Mouse (Mus musculus) frontal cortex, adult (tissue): ENCODE results near the gene Cmtr1.
"Not testable (repeated sequence)": the region's sequence is repeated elsewhere in the genome, so short reads cannot be mapped to it uniquely, and the experiment has no call there.

Source experiments
- ATAC-seq: cut with Nextera tagmentation; 2 replicates; pipeline ENCODE4 v1.9.2; 2017; ENCODE audit warnings: mild to moderate bottlenecking, moderate library complexity, mixed read lengths; ENCODE audit not compliant: low TSS enrichment

Gene Cmtr1

DNA sequence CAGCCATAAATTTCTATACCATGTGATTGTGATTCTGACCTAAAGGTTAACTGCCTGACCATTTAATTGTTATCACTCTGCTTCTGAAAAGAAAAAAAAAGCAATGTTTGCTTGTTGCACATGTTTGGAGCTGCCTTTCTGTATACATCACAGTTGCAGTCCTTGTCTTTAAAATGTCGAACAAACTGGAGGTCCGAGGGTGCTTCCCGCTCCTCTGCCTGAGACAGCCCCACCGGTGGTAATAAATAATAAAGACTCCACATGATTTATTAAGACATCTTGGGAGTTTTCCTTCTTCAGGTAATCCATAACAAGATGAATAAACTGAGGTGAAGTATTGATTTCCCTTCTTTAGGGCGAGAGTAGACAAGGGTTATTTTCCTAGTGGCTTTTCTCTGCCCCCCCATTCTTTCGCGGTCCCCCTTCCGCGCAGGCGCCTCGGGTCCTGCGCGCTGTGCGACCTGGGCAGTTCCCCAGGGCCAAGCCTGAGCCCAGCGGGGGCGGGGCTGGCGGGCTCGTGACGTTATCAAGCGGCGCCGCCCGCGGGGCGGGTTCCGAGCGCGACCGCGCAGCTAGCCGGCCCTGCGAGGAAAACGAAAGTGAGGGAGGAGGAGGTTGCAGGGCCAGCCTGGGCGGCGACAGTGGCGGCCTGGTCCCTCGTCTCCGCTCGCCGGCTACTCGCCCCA is at the start of gene Cmtr1:
Cmtr1 (plus strand) TSS at position 520 of the 686 bp plus-strand sequence.
- ATAC-seq: peak; percentile 93

DNA sequence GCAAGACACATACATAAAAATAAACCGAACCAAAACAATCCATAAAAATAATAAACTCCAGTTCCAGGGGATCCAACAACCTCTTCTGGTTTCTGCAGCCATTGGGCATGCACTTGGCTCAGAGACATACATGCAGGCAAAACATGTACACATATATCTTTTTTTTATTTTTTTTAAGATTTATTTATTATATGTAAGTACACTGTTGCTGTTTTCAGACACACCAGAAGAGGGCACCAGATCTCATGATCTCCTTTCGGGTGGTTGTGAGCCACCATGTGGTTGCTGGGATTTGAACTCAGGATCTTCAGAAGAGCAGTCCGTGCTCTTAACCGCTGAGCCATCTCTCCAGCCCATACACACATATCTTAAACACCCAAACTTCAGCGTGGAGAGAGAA is 46.9 kb upstream of the Cmtr1 start:
- not testable (repeated sequence) for ATAC-seq

DNA sequence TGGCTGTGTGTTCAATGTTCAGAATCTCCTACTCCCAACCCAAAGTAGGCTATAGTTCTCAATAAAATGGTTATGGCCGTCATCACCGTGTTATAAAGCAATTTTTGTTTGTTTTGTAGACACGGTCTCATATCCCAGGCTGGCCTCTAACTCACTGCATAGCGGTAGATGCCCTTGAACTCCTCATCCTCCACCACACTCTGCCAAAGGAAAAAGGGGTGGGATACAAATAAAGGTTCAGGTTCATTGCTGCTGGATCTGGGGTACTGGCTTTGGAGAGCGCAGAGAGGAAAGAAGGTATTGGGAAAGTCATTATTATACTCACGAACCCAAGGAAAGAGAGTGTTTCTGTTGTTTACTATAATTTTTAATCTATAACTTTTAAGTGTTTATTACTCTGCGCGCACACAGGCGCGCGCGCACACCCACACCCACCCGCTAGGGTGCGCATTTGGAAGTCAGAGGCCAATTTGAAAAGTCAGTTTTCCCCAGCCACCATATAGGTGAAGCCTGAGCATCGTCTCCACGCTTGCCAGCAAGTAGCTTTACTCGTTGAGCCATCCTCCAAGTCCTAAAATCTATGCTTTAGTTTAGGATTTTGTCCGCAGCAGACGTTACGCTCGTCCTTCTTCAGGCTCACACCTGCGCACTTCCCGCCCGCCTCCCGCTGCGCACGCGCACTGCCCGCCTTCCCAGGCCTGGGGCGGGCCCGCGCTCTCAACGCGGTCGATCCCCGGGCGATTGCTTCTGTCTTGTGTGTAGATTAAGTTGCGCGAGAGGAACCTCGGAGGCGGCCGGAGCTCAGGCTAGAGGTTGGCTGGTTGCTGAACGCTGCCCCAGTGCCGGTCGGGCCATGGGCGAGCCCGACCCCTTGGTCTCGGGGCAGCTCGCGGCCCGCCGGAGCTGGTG is 46.0 kb upstream of the Cmtr1 start, which contains the start of the genes Rnf8 and Gm28043:
Rnf8 (plus strand) TSS at position 676 of the 909 bp plus-strand sequence.
Gm28043 (plus strand) TSS at position 762 of the 909 bp plus-strand sequence.
- ATAC-seq: peak; percentile 91

DNA sequence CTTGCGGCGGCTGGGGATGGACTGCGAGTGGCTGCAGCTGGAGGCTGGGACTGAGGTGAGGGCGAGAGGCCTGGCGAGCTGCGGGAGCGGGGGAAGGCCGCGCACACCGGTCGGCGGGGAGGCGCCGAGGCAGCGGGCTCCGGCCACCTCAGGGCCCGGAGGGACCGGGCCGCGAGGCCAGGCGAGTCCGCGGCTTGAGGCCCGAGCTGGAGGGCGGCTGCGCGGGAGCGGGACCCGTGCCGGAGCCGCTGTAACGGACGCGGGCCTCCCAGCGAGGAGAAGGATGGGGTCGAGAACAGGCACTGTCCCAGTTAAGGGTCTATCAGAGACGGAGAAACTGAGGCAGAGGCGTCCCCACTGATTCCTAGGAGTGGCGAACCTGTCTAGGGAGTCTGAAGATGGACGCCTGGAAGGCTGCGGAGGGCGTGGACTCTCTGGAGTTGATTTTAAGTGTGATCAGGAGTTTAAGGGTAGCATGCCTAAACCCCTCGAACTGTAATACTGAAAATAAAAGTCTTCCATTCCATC is 45.3 kb upstream of the Cmtr1 start:
- ATAC-seq: peak; percentile 42

DNA sequence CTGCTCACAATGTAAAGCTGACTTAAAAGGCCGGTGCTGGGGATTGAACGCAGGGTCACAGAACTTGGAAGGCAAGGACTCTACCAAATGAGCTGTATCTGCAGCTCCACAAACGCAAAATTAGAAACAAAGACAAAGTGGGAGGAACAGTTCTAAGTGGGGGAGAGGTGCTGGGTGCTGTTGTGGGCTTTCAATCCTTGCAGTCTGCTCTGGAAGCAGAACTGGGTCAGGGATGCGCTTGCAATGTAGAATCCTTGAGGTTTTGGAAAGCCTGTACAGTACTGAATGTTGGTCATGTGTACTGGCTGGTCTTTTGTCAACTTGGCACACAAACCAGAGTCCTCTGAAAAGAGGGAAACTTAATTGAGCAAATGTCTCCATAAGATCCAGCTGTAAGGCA is 44.8 kb upstream of the Cmtr1 start:
- ATAC-seq: peak; percentile 62

DNA sequence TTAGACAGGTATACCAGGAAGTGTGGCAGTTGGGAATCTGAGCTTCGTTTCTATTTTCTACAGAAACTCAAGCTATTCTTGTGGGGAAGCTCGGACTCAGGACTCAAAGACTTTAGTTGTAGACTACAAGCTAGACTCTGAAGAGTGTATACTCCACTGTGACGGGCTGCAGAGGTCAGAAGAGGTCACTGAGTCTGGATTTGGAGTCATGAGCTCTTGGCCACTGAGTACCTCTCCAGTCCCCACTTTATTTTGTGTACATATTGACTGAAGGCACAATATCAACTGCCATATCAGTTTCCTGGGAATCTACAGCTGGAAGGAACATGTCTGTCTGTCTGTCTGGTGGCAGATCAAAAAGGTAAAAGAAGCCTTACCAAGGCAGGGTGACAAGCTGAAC is 41.2 kb upstream of the Cmtr1 start:
- no peak for ATAC-seq

DNA sequence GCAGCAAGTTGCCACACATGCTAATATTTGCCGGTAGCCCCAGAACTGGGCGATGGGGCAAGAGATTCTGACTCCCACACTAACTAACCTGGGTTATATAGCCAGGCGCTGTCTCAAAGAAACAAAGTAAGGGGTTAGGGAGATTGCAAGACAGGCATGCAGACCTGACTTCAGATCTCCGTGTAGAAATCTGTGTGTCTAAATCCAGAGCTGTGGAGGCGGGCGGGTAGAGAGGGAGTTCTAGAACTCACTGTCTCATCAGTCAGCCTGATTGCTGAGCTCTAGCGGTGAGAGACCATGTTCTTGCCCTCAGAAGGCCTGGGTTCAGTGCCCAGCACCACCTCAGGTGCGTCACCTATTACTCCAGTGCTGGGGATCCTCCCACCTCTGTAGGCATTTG is 36.9 kb upstream of the Cmtr1 start:
- peak; percentile 74; the same call in 1 of the 2 replicates for ATAC-seq

DNA sequence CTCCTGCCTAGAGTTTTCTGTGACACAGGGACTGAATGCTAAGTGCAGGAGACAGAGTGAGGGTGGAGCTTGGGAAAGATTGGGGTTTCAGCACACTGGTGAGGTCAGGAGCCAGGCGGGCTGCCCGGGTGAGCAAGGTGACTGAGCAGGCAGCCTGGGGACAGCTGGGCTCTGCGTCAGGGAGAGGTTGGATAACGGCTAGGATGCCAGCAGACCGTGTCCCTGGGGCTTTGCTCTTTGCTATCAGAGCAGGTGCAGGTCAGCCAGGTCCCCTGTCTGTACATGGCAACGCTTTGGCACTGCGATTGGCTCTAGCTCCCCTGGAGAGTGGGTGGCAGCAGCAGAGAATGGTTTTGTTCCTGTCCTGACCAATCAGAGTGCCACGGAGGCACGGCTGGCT is 33.1 kb upstream of the Cmtr1 start:
- no peak for ATAC-seq

DNA sequence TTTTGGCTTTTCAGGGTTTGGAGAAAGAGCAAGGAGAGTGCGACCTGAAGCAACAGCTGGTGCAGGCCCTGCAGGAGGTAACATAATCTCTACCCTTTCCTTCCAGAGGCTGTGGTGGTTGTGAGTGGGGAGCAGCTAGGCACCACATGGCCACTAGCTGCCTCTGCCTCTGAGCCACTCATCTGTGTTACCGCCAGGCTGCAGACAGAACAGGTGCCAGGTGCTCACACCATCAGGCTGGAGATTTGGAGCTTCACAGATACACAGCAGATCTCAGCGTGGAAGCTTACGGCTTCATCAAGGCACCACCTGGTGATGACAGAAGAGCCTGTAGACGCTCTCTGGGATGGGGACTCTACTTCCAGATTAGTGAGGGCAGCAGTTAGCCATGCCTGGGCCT is 31.4 kb upstream of the Cmtr1 start:
- ATAC-seq: no peak

DNA sequence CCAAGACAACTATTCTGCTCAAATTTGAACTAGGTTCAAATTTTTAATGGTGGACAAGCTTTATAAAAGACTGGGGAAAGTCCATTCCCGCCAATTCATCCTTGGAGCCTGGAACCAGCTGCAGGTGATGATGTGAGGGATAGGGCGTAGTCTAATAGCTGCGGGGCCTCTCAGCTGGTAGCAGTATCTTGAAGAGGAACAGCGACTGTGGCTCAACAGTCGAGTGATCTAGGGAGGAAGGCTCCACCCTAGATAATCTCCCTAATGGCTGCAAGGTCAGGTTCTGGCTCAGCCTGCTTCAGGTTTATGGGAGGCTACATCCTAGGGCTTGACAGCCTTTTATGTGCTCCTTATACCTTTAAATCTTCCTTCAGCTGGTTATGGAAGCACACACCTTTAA is 30.8 kb upstream of the Cmtr1 start:
- ATAC-seq: no peak

DNA sequence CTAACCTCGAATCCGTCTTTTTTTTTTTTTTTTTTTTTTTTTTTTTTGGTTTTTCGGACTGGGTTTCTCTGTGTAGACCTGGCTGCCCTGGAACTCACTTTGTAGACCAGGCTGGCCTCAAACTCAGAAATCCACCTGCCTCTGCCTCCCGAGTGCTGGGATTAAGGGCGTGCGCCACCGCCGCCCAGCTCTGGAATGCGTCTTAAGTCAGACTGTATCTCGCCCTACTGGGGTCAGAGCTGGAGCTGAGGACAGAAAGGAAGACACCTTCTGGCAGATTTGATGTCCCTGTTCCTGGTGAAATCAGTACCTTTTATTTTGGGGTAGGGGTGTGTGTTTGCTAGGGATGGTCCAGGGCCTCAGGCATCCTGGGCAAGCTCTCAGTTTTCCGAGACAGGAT is 28.1 kb upstream of the Cmtr1 start:
- ATAC-seq: no peak

DNA sequence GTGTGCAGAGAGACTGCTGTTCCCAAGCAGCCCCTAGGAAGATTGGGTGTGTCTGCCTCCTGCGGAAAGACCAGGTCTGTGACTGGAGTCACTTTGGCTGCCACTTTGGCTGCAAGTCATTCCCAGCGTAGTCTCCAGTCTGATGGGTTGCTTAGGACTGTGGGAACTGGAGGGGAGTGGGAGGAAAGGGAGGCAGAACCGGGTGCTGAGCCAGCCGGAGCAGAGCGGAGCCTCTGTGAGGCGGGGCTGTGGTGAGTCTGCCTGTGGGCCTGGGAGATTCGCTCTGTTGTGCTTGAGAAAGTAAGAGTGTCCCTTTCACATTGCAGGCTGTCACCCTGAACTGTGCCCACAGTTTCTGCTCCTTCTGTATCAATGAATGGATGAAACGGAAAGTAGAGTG is 24.9 kb upstream of the Cmtr1 start:
- peak; percentile 81; the same call in 1 of the 2 replicates for ATAC-seq

DNA sequence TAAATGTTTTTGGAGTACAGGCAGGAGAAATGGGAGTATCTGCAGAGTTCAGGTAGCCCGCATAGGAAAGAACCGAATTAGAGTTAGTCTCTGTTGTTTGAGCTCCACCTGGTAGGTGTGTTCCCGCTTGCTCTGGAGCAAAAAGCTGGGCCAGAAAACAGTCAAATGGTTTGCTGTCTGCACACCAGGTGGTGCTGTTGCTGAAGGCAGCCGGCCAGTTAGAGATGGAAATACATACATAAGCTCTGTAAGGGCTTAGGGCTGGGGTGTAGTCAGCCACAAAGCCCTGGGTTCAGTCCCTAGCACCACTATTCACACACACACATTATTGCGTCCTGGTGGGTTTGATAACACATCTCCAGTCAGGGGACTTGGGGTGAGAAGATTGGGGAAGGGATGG is 24.3 kb upstream of the Cmtr1 start:
- ATAC-seq: peak; percentile 61

DNA sequence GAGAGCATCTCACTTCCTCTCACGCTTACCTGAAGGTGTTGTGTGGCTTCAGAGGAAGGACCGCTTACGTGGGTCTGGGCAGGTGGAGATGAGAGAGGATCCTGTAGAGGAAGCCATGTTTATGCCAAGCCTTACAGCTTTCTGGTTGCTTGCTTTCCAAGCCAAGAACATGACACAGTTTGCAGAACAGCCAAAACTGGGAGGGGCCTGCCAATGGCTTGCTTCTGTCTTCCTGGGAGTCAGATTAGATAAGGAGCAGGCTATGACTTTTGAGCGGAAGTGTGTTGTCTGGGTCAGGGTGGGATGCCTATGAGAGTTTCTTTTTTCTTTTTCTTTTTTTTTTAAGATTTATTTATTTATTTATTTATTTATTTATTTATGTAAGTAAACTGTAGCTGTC is 23.0 kb upstream of the Cmtr1 start:
- ATAC-seq: no peak

DNA sequence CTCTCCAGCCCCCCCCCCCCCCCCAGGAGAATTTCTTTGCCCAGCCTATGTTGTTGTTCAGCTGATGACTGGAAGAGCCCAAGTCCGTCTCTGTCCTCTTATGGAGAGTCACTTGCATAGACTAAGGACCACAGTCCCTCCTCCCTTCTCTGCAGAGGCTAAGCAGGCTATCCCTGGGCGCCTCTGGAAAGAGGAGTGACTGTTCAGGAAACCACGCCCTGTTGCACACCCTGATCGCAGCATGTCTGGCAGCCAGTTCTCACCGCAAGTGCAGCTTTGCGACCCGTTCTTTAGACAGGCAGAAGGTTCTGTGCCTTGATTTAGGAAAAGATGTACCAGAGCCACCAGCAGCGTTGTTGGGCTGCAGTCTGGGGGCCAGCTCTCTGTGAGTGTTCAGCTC is 22.5 kb upstream of the Cmtr1 start:
- no peak for ATAC-seq

DNA sequence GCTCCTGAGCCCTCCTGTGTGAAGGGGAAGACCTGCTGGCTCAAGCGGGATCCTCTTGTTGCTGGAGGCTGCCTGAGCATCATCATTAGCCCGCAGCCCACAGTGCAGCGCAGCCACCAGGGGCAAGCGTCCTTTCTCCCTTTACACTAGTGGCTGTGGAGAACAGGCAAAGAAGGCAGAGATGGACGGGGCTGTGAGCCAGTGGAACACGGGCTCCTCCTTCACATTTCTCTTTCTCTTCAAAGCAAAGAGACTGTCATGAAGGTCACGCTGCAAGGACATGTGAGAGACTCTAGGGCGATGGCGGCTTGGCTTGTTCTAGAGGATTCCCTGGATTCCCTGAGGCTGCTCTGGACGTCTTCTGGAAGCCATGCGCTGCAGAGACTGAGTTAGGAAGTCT is 19.4 kb upstream of the Cmtr1 start:
- ATAC-seq: no peak

DNA sequence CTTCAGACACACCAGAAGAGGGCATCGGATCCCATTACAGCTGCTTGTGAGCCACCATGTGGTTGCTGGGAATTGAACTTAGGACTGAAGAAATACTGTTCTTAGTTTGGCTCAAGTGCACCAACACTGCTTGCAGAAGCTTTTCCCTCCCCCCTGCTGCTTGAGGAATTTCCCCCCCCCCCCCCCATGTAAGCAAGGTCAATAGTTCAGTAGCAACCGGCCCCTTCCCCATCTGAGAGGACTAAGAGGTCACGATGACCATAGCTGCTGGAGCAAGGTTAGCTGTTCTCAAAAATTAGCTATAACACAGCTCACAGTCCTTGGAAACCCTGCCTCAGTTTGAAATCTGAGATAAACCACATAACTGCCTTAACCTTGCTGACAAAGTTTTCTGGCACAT is 18.2 kb upstream of the Cmtr1 start:
- ATAC-seq: no peak

DNA sequence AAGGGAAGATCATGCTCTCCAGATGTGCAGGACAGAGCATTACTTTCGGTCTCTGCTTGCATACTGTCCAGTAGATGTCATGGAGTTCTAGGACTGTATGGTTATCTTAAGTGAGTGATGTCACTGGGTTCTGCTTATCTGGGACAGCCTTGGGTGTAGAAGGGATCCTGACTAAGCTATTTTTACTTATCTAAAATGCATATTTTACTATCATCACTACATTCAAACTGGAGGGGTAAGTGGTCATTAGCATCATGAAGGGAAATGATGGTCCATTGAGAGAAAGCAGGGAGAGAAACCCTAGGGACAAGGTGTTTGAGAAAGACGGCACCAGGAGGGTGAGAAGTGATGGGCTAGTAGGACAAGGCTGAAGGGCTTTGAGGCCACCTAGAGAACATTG is 2.1 kb upstream of the Cmtr1 start:
- no peak for ATAC-seq

DNA sequence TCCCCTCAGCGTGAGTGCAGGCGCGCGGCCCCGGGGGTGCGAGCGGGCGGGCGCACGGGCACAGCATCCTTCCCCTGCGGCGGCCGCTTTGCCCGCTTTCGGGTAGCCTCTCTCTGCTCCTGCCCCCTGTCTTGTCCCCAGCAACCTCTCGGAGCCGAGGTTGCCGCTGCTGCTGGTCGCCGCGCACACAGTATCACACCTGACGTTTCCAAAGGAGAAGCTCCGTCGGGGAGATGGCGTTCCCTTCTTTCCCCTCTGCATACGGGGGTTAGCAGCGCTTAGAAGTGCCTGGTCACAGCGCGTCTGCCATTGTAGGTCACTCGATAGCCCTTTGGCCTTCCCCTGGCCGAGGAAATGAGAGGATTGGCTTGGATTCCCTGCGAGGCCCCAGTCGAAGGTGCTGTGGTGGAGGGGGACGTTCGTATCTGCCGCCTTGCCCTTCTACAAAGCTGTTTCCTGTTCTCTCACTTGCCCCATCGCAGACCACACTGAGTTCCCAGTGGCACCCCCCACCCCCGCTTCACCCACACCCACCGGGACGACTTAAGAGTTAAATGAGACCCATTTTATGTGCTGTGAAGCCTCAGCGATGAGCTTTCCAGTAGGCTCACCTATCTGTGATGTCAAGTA is 482 bp downstream of the Cmtr1 start:
- no peak; the same call in 1 of the 2 replicates for ATAC-seq

DNA sequence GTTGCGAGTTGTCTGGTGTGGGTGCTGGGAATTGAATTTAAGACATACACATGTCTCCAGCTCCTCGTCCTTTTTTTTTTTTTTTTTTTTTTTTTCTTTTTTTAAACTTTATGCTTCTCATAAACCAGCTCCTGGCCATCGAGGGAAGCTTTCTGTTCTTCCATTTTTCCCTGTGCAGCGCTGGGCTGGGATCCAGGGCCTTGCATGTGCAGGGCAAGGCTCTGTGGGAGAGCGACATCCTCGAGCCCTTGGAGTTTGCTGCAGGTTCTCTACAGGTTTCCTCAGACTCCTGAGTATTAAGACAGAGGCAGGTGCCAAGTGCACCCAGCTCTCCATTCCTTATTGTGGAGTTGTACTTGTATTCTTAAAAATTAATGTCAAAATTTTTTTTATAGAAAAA is 1.8 kb downstream of the Cmtr1 start:
- ATAC-seq: no peak

DNA sequence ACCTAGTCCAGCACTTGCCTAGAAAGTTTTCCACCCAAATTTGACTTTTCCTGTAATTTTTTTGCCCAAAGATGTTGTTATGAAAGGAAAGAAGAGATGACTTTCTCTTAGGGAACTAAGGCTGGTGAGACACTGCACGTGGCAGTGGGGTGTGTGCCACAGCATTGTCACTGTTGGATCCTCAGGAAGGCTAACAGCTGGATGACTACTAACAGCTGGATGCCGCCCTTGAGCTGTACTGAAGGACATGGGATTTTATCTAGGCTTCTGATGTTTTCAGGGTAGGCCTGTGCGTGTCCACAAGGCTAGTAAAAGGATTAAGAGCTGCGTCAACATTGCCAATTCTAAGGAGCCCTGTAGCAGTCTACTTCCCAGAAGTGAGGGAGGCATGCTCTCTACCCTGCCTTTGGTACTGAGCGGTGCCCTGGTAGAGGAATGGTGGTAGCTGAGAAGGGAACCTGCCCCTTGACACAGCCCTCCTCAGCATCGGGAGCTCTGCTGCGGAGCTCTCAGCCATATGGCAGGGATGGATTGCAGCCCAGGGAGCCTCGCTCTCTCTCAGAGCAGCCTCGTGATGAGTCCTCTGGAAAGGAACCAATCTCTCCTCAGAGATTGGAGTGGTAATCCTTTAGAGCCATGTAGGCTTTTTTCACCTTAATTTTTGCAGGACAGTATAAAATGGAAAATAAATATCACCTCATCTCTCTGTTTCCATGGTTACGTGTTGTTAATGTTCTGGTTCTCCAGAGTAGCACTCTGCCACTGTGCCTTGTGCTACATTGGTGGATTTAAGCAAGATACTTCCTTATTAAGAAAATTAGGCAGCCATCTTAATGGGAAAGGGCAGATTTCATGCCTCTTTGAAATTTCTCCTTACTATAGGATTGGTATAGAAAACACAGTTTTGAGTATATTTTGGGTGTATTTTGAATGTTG is 7.9 kb downstream of the Cmtr1 start:
- peak; percentile 95 for ATAC-seq
